Mouse (Mus musculus) skeletal muscle tissue, adult 2 months (tissue): Measurements from ENCODE around the gene Pzp.
A peak's percentile ranks its signal among the peaks of the same experiment; 100 is the strongest.

Source experiments
- DNase-seq: peaks from one replicate; pipeline ENCODE4 v3.0.0-alpha.2; 2012; ENCODE audit warnings: low read depth, low spot score

The Pzp gene

DNA sequence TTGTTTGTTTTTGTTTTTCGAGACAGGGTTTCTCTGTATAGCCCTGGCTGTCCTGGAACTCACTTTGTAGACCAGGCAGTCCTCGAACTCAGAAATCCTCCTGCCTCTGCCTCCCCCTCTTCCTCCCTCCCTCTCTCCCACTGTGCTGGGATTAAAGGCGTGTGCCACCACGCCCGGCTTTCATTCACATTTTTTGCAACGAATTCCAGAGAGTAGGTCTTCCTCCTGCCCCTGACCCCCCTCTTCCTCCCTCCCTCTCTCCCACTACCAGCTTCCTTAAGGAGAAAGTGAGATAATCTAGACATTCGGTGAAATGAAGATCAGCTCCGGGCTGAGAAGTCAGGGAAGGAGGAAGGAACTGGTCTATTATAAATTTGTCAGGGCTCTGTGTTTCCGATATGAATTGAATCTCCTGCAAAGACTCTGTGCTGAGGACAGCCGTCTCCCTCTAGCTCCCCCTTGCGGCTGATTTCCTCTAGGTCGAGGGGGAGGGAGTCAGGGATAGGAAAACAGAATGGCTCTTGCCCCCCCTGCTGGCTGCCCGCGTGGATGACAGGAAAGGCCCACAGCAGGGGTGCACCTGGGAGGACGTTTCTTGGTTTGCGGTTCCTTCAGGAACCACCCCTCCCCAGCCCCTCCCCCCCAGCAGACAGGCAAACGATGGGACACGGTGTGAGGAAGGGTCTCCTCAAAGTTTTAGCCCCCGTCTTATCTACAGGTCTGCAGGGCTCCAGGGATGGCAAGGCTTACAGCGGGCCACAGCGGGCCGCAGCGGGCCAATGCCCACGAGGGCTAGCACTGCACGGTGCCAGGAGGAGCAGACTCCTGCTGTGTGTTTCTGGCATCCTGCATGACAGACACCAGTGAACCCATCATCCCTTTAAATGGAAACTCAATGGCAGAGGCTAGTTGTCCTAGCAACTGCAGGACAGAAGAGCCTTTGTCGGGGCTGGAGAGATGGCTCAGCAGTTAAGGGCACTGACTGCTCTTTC lies 46.8 kb downstream of the Pzp start:
- peak; percentile 87 for DNase-seq

- DNase-seq, result no peak
Measured at GRCm38 (mm10) chr6:128477495-128477894, 49.0 kb downstream of the Pzp start.

- DNase-seq, result no peak
Measured at GRCm38 (mm10) chr6:128474112-128474511, 52.4 kb downstream of the Pzp start.

DNA sequence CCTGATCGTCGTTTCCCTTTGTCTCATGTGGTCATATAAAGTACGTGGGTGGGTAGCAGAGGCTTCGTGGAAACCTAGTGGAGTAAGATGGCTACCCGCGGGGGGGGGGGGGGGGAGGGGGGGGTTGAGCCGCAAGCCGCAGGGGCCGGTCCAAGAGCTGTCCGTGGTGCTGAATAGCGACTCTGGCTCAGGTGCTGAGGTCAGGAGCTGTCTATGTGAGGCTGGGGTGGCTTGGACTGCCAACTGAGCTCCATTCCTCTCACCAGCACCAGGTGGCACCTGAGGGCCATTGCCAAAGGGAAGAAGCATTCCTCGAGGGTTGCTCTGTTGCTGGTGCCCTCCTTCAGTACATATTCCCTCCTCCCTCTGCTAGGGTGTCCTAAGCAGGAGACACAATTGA lies 57.1 kb downstream of the Pzp start:
- DNase-seq, result no peak

- no peak for DNase-seq
Measured at GRCm38 (mm10) chr6:128467298-128467697, 59.2 kb downstream of the Pzp start.

DNA sequence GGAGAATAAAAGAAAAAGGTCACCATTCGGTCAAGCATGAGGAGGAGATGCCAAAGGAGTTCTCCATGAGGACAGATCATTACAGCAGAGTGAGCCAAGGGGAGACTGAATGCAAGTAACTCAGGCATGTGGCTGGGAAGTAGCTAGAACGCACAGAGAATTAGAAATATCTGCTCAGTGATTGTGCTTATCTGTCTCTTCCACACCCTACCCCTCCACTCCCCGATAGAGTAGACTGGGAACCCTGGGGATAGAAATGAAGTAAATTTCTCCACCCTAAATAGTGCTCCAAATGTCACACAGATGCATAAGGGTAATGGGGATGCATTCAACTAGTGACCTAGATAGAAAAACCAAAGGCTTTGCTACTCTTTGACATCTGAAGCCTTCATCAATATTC lies 60.0 kb downstream of the Pzp start:
- no peak for DNase-seq

DNA sequence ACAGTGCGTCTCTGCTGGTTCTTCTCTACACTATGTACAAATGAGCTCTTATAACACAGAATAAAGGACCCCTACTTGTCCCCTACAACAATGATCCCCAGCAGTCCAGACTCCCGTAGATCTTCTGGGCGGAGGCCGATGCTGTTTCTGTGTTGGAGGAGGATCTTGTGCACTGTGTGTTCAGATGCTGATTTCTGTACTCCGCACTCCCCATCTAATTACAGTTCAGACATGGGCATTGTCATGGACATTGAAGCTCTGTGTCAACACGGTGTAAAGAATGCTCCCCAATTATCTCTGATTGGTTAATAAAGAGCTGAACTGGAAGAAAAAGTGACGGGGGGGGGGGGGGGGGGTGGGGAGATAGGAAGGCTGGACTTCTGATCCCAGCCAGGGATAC lies 60.5 kb downstream of the Pzp start:
- no peak for DNase-seq

DNA sequence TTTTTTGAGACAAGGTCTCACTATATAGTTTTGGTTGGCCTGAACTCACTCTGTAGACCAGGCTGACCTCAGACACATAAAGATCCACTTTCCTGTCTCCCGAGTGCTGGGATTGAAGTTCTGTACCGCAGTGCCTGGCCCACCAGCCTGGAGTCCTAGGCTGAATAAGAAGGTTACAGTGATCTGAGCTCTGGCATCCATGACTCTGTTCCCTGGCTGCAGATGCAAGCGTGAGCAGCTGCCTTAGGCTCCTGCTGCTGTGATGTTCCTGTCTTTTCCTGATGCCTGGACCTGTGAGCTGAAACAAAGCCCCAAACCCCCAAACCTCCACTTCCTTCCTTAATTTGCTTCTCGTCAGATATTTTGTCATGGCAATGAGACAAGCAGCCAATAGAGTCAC lies 61.5 kb downstream of the Pzp start:
- no peak for DNase-seq

DNA sequence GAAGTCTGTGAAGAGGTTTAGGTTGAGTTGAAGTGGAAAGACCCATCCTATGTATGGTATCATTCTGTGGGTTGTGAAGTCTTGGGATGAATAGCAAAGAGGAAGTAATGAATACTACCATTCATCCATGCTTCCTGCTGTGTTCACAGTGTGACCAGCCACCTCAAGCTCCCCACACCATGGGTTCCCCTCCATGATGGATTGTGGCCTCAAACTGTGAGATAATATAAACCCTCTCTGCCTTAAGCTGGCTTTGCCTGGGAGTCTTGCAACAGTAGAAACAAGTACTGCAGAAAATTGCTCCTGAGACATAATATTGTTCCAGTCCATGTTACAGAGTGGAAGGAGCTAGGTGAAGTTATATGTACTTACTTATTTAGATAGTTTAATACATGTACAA lies 64.9 kb downstream of the Pzp start:
- DNase-seq, result no peak

DNA sequence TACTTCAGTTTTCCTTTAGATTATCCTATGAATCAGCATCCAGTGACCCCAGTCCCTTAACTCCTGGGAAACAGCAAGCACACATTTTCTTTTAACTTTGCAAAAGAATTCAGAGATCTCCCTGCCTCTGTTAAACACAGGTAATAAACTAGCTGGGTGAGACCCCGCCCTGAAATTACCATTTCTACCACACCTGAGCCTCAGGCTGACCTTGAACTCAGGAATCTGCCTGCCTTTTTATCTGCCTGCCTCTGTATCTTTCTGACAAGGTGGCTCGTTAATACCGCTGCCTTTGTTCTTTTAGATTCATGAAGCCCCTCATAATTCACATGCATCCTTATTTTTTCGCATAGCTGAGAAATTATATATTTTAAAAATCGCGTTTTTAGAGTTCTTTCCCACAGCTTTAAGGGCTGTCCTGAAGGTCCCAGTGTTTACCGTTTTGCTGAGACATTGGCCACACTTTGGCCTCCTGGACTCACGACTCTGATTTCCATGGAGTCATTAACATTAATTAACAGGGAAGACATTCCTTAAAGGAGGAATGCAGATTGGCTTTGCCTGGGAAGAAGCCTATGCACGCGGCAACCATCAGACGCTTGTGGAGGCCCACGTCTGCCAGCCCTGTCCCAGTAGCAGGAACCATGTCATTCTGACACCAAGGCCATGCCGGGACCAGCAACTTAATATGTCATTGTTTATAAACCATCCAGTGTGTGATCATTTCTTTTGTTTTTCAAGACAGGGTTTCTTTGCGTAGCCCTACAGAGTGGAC lies 65.6 kb downstream of the Pzp start:
- DNase-seq, result no peak

GRCm38 (mm10) chr6:128460321-128460720 lies 66.2 kb downstream of the Pzp start:
- DNase-seq, result no peak

DNA sequence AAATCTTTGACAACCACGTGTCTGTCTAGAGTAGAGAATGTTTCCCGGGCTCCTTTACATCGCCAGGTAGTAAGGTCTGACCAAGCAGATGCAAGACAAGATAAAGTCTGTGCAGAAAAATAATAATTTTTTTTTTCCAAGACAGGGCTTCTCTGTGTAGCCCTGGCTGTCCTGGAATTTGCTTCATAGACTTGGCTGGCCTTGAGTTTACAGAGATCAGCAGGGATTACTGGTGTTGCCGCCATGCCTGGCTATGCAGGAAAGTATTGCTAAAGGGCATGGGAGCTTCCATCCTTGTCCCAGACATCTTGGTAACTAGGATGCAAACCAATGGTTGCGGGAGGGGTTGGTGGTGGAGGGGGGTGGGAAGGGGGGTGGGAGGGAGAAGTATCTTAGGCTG lies 69.3 kb downstream of the Pzp start:
- DNase-seq, result no peak

- no peak for DNase-seq
Measured at GRCm38 (mm10) chr6:128455835-128456605, 70.5 kb downstream of the Pzp start.

- DNase-seq, result no peak
Measured at GRCm38 (mm10) chr6:128447063-128447462, 79.5 kb downstream of the Pzp start.

DNA sequence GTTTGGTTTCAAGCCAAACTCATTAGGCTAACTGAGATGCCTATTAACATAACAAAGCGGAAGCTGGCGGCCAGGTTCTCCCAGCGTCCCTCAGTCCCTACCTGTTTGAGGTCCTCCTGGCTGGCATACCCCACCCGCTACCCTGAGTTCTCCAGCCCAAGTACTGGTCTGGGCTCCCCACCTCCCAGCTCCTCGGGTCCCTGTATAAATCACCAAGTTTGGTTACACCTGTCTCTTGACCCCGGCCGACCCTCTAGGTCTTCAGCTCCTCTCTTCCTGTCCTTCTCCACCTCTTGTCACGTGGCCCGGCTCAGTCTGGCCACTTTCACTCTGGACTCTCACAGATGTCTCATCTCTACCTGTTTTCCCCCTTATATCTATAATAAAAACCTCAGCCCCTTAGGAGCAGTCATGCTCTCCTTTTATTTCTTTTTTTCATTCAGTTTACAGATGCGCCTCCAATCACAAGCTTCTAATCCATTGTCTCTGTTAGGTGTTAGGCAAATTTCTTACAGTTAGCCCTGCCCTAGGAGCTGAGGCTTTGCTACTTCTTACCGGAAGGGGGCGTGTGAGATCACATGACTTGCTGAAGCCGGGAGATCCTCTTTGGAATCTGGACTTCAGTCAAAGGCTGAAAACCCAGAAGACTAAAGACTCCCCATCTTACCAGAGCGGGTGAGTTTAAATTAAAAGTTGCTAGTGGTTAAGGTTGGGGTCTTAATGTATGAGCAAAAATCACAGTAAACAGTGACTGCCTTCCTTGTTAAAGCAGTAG lies 80.6 kb downstream of the Pzp start:
- DNase-seq, result peak; percentile 55

DNA sequence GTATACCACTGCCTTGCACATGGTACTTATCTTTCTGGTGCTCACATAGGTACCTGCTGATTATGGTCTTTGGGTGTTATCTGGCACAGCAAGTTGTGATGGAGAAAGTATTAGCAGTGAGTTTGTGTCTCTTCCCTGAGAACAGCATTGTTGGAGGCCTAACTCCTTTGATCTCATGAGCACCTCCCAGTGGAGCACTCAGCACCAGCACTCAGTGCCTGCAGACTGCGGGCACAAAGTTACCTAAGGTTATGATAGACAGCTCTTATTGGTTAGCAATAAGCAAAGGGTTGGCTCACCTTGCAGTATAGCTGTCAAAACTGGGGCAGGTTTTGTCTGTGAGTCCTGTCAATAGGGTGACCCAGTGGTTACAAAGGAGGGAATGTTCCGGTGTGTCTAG lies 86.3 kb downstream of the Pzp start:
- DNase-seq, result no peak

GRCm38 (mm10) chr6:128438871-128439341 lies 87.6 kb downstream of the Pzp start:
- no peak for DNase-seq

- DNase-seq, result peak; percentile 82
Measured at GRCm38 (mm10) chr6:128438317-128438870, 88.1 kb downstream of the Pzp start, which contains the start of gene Fkbp4. Gene Fkbp4 (minus strand): TSS chr6:128438677.

DNA sequence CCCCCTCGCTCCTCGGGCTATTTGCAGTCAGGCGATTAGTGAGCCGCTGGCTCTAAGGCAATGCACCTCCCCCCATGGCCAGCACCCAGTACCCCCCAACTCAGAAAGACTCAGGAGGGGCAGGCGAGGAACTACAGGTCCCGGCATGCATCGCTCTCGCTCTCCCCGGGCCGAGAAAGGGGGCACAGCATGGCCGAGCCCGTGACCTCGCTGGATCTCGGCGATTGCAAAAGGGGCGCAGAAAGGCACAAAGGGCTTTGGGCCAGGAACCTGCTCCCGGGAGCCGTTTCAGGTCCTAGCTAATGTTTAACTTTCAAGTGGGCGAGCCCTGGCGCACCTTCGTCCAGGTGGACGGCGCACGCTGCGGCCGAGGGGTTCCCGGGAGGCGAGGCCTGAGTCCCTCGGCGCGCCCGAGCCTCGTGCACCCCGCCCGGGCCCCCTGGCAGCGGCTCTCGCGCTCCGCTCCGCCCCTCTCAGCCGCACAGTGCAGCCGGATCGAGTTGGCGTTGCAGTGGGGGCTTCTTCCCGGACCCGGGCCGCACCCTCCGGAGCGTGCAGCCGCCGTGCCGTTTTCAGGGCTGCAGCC lies 88.7 kb downstream of the Pzp start:
- peak; percentile 49 for DNase-seq

- DNase-seq, result no peak
Measured at GRCm38 (mm10) chr6:128437288-128437687, 89.2 kb downstream of the Pzp start.
